Mouse (Mus musculus) cerebellum, adult 8-10 months (tissue): Measurements from ENCODE around the gene St3gal4.

Experiments
- DNase-seq: peaks from one replicate; pipeline ENCODE4 v3.0.0; 2022

The St3gal4 gene

DNA sequence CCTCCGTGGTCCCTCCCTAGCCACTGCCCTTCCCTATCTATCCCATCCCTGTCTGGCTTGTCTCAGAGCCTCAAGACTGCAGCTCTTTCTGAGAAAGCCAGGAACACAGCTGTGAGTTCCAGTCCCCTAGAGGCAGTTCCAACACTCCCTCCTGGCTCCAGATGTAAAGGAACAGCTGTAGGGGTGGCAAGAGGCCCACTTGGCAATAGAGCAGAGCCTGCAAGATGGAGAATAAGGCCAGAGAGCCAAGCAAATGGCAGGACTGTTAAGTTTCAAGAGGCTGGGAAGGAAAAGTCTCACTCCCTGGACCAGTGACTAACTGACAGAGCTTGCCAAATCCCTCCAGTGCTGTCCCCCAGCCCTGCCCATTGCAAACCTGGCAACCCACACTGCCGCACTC lies 73.3 kb downstream of the St3gal4 start:
- DNase-seq, result no peak

DNA sequence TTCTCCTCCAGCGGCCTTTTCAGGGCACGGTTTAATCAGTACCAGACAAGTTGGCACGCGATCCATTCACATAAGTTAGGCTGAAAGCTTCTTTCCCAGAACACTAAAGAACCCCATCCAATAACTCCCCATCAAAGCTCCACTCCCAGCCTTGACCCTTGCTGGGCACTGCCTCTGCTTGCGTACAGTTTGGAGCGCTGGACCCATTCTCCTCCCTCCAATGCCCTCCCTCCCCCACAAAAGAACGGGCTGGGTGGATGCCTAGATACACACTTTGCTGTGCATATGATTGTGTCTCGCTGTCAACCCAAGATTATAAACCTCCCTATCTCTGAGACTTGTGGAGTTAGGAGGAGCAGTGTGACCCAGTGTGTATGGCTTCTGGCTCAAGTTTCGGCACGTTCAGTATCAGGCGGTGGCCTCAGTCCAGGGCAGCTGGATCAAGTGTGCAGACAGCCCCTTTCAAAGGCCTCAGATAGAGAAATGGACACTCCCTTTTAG lies 74.0 kb downstream of the St3gal4 start:
- no peak for DNase-seq

DNA sequence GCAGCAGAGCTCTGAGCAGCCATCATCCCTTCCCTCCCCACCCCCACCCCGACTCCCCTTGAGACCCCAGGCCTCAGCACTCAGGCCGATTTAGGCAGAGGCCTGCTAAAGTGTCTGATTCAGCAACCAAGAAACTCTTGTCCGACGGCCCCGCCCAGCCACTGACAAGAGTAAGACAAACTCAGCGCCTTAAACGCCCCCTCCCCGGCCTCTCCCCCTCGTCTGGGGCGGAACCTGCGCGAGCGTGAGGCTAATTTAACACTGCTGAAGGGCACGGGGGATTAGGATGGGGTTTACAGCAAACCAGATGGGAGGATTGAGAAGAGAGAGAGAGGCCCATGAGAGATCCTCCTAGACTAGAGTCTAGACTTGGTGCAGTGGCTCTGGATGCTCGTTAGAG lies 74.6 kb downstream of the St3gal4 start:
- DNase-seq, result no peak

DNA sequence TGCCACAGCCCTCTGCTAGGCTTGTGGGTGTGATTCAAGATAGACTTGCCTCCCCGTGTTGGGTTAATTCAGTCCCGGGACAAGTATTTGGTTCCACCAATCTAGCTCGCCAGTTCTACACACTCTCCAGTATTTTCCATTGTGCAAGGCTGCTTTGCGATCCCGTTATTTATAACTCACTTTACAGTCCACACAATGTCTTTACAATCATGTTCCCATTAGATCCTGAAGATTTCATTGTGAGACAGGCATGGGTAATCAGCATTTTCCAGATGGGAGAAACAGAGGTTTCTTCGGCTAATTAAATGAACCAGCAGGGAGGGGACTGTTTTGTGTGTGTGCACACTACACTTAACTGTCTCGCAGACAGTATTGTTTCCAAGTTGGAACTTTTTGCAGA lies 75.4 kb downstream of the St3gal4 start:
- DNase-seq, result no peak

DNA sequence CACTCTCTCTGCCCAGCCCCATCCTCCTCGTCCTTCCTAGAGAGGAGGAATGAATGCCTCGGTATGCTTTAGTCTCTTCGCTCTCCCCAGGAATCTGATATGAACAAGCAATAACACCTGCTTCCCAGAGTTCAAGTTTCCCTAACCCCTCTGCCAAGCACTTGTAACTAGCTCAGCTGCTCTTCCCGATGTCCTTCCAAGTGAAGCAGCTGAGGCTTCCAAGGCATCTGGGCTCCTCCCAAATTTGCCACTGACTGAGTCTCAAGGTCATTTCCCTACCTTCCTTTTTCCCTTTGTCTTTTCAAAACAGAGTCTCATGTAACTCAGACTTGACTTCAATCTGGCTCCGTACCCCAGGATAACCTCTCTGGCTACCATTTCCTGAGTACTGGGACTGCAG lies 77.6 kb downstream of the St3gal4 start:
- no peak for DNase-seq

DNA sequence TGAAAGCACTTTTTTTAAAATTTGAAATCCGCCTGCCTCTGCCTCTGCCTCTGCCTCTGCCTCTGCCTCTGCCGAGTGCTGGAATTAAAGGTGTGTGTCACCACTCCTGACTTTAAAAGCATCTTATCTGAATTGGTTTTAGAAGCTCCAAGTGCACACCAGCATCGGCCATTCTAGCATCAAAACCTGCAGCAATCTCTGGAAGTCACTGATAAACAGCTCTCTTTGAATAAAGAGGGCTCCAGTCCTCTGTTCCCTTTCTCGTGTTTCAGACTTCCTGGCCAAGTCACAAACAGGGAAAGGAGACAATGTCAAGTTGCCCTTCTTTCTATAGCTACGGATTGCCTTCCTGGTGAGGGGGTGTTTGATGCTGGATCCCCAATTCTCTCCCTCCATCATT lies 79.2 kb downstream of the St3gal4 start:
- no peak for DNase-seq

DNA sequence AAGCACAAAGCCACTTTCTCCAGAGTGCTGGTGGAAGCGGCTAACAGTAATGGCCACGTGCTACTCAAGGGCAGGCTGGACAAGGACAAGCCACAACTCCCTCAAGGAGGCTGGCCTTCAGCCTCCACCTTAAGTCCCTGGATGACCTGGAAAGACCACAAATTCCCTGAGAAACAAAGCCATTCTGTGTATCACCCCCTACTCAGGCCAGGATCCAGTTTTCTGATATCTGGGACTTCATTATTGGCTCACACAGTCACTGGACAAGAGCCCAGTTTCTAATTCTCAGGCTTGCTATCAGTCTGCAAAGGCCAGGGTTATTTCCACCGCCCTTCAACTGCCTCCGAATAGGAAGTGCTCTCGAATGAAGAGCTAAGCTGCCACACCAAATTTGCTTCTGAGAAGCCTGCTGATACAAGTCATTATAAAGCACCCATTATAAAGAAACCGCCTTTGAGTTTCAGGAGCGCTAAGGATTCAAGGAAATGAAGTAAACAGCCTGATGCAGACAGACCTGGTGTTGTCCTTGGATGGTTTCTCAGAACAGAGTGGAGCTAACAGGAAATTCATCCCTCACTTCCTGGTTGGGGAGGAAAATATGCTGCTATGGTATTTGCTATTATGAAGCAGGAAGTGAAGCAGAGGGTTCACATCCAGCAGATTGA lies 80.0 kb downstream of the St3gal4 start:
- no peak for DNase-seq

DNA sequence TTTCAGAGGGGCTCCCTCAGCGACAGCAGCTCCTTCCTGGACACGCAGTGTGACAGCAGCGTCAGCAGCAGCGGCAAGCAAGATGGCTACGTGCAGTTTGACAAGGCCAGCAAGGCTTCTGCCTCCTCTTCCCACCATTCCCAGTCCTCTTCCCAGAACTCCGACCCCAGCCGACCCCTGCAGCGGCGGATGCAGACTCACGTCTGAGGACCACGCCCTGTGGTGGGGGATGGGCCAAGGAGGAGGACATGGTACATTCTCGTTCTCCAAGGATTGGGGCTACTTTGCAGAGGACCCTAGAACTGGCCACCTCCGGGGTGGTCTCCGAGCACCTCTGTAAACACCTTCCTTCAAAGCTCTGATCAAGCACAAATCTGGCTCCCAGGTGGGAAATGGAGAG lies 84.0 kb downstream of the St3gal4 start:
- no peak for DNase-seq

DNA sequence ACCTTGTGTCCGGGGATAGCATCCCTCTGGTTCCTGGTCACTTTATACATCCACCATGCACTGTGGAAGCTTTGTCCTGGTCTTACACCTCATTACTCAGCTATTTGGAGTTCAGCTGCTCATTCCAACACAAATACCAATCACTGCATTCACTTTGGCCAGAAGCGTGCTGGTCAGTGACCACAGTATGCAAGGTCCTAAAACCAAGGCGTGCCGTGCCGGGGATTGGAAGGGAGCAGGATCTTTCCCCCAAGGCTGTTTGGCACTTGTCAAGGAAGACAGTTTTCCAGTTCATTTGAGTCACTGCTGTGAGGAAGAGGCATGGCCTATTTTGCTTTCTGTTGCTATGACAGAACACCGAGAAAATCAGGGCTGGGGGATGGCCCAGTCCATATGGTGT lies 86.6 kb downstream of the St3gal4 start:
- DNase-seq, result no peak

DNA sequence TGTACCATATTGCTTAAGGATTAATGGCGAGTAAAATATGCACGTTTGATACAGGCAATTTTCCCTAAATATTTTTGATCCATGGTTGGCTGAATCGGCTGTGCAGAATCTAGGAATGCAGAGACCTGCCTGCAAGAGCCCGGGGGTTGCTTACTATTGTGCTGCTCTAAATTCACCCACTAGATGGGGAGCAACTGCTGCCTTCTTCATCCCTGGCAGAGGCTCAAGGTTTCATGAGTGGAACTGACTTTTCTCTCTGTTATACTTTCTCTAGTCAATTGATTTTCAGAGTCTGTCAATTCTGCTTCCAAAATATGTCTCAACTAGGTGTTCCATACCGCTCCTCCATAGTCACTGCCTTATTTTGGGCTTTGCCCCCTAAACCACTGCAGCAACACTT lies 88.2 kb downstream of the St3gal4 start:
- DNase-seq, result no peak

DNA sequence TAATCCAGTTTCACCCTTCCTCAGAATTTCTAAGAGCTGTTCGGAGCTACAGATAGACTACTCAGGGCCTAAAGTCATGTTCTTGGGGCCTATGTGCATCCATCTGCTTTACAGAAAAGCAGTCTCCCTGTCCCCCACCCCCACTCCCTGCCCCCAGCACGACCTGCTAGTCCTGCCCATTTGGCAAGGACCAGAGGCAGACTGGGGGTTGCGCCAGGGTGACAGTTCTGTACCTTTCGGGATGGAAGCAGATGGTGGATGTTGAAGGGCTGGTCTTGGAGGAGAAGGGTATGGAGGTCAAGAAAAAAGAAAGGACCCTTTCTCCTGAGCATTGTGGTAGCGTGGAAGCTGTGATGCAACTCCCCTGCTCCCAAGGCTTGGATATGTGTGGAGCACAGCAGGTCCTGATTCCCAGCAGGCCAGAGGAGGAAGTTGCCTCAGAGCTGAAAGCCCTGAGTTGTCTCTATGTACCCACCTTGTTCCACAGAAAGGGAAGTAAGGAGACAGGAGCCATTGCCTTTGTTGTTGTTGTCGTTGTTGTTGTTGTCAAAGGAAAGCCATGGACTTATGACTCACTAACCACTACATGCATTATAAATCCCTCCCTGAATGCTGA lies 91.6 kb downstream of the St3gal4 start:
- DNase-seq, result no peak

DNA sequence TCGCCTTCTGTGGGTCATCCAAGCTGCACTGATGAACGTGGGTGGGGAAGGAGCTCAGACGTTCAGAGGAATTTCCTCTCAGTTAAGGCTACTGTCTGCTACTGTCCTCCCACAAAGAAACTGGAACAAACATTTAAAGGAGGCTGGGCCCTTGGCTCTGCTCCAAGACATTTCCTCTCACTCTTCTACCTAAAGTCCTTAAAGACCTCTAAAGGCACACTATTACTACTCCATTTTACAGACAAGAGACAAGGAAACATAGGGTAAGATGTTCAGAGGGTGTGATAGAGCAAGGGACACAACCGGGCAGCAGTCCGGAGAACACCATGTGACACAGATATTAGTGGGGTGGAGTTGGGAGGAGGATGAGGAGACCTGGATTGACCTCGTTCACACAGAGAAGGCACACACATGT lies 92.2 kb downstream of the St3gal4 start:
- no peak for DNase-seq

DNA sequence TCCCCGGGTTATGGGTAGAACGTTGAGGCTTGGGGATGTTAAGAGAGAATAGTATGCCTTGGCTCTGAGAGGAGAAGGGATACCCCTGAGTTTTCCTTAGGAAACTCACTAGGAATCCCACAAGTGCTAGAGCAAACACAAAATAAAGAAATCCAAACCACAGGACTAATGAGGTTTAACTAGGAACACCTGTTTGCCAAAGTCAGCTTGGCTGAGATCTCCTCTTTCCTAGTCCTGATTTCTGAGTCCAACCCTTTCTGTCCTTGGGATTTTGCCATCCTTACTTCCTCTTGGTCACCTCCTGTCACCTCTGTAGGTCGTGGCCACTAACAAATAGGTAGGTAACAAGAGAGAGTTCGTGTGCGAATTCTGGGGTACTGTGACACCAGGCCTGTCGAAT lies 92.8 kb downstream of the St3gal4 start:
- no peak for DNase-seq

DNA sequence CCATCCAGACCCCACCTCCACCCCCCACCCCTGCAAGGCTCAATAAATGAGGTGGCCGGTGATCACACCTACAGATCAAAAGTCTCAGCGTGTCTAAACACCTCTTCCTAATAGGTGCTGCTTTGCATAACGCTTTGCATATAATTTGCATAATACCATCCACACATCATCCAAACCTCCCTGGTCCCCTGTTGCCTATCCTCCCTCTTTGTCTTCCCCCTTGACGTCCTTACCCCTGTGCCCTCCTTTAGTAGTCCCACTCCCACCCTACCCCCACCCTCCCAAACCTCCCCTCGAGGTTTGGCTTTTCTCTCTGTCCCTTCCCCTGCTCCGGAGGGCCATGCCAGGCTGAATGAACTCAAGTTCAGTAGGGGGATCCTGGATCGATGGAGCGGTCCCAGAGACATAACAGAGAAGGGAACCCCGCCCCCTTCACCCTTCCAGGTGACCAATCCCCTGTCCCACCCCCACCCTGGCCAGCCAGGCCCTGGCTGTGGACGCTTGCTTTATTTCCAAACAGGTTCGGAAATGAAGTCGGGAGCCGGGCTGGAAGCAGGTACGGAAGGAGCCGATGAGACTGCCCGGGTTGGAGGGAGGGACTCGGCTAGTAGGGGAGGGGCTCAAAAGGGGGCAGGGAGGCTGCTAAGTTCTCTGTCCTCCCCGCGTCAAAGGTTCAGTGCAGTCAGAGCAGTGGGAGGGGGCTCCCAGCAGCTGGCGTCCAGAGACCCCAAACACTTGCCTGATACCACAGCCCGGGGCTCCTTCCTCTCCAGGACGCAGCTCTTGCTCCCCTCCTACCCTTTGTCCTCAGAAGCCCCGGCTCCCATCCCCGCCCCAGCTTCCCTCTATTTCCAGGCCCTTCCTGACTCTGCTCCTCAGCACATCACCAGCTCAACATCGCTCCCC lies 94.2 kb downstream of the St3gal4 start:
- no peak for DNase-seq

DNA sequence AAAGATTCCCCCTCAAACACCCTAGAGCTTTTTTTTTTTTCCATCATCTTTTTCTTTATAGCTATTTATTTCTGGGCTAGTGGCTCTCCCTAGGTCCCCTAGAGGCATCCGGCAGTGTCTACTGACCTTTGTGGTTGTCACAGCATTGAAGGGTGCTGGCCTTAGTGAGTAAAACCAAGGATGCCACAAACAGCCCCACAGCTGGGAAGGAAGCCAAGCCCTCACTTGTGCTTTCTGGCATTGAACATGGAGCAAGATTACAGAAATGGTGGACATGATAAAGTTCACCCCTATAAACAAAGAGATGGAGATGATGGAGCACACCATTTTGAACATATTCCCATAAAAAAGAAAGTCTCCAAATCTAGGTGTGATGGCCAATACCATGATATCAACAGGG lies 97.3 kb downstream of the St3gal4 start:
- DNase-seq, result no peak

DNA sequence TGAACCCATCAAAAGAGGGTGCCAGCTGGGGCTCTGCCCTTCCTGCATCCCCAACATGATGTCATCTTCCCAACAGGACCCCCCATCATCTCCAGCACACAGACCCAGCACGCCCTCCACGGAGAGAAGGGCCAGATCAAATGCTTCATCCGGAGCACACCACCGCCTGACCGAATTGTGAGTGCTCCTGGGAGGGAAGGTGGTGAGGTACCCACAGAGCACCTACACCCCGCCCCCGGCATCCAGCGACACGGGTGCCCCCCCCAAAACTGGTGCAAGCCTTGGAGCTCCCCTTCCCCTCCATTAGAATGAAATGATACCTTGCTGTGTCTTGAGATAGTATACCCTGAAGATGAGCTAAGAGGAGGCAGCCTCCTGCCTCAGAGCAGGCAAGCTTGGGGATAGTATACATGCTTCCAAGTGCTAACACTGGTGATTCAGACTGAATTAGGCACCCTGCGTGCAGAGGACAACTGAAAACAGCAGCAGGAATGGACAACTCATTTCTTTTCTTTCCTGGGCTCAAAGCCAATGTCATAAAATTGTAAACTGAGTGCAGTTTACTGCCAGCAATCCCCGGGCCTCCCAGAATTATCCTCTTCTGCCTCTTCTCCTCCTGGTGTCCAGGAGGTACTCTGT lies 98.9 kb downstream of the St3gal4 start:
- no peak for DNase-seq

DNA sequence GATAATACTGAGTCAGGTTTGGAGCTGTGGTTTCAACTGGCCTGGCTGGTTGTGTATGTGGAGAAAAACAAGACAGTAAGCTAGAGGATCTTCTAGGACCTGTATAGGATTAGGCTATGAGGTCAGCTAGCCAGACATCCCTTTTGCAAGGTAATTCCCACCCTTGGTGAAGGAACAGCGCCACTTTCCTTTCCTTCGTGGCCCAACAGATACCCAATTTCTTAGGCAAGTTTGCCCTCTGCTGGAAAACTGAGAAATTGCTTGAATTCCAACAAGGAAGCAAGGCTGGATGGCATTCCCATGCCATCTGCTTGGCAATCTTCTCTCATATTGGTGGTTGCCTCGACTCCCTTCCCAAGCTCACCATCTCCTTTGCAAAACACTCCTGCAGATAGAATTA lies 99.7 kb downstream of the St3gal4 start:
- DNase-seq, result peak; percentile 88

DNA sequence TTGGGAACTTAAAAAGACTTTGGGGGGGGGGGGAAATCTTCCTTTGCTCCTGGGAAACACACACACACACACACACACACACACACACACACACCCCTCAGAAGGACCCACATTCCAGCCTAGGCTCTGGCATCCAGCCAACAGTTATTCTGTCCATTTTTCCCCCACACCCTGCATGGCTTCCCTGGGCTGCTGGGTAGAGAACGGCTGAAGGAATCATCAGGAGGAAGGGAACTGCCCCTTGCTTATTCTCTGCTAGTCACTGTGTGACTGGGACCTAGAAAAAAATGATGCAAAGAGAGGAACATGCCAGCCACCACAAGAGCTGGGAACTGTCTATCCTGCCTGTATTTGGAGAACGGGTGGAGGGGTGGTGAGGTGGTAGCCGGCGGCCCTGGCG lies 101.0 kb downstream of the St3gal4 start:
- no peak for DNase-seq

DNA sequence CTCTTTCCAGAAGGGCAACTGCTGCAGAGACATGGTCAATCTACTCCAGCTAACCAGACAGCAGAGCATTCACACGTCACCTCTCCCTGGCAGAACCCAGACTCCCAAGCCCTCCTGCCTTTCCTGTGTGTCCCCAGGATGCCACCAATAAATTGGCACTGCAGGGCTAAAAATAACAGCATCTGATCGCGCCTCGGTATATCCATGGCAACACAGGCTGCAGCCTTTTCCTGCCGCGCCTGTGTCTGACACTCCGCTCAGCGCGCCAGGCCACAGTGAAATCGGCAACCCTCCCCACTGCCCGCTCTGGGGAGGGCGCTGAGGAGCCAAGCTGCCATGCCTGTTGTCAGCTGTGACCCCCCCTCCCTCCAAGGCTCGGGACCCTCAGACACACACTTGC lies 101.5 kb downstream of the St3gal4 start:
- peak; percentile 38 for DNase-seq

DNA sequence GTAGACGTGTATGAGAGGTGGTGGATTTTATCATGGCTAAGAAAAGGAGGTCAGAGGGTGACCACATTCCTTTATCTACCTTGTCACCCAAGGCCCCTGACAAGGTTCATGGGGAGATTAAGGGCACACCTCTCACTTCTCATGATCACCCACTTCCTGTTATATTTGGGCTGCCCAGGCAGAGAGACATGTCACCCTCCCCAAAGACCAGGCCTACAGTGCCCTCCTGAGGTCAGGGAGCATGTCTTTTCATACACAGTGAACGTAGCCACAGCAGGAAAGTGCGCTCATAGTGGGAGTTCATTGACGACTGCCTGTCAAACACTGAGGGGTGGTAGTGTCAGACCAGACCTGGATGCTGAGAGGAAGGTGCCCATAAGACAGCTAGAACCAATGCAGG lies 102.3 kb downstream of the St3gal4 start:
- DNase-seq, result peak; percentile 52

DNA sequence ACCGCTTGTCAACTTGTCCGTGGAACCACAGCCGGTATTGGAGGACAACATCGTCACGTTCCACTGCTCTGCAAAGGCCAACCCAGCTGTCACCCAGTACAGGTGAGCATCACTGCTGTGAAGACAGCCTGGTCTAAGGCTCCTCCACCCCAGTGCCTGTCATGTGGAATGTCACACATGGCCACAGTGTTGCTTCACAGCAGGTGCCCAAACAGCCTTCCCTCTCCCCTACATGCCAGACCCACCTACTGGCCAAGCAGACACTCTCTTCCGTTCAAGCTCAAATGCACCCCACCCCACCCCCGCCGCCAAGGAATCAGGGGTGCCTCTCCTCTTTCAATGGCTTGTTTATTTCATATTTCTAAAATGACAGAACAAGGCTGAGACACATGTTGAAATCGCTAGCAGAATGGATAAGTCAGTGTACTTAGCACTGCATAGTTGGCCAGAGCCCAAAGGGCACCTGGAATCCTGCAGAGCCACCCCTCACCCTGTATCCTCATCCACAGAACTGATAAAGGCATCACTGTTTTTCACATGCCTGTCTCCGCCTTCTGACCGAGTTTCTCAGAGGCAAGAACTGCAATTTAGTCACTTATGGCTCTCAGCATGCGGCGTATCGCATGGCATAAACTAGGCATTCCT lies 111.2 kb downstream of the St3gal4 start:
- no peak for DNase-seq

DNA sequence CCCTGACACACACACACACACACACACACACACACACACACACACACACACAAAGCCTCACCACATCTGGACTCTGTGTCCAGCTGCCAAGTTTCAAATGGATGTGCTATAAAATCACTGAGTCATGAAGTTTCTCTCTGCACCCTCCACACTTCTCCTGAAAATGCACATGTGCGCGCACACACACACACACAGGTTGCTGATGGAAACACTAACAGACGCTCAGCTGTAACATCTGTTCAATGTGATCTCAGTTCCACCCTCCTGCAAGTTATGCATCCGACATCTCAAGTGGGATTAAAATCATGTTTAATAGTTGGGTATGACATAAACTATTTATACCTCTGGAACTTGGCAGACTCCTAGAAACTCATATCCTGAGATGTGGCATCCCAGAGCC lies 115.0 kb downstream of the St3gal4 start:
- no peak for DNase-seq
